Mouse (Mus musculus) telencephalon, adult 2 months (tissue): ENCODE measurements at regions not wholly inside any gene's neighbourhood (a gene's known extent, or its start where the extent isn't known, plus 50 kb on each side); places are given as distances from the start of the nearest gene placed in this dataset.
"Not testable (repeated sequence)": the region's sequence is repeated elsewhere in the genome, so short reads cannot be mapped to it uniquely, and the experiment has no call there.

ENCODE experiments used
- DNase-seq: peaks from one replicate; pipeline ENCODE4 v3.0.0-alpha.2; 2011; ENCODE audit warnings: low read depth, low spot score

GRCm38 (mm10) chr13:72184116-72184845 lies 220.8 kb upstream of the Irx1 start:
- DNase-seq = no peak

- DNase-seq = no peak
Observed at GRCm38 (mm10) chr13:72184846-72185118, 221.3 kb upstream of the Irx1 start.

GRCm38 (mm10) chr13:72195881-72196280 lies 232.4 kb upstream of the Irx1 start:
- DNase-seq = no peak

GRCm38 (mm10) chr13:72198341-72199105 lies 235.0 kb upstream of the Irx1 start:
- DNase-seq = peak; percentile 32

- no peak for DNase-seq
Observed at GRCm38 (mm10) chr13:72209518-72209917, 246.0 kb upstream of the Irx1 start.

GRCm38 (mm10) chr13:72209946-72210456 lies 246.5 kb upstream of the Irx1 start:
- no peak for DNase-seq

GRCm38 (mm10) chr13:72210474-72211309 lies 247.2 kb upstream of the Irx1 start:
- peak; percentile 2 for DNase-seq

GRCm38 (mm10) chr13:72211716-72212115 lies 248.2 kb upstream of the Irx1 start:
- DNase-seq = no peak

- peak; percentile 31 for DNase-seq
Observed at GRCm38 (mm10) chr13:72212747-72213146, 249.2 kb upstream of the Irx1 start.

- DNase-seq = no peak
Observed at GRCm38 (mm10) chr13:72219329-72219728, 255.8 kb upstream of the Irx1 start.

- no peak for DNase-seq
Observed at GRCm38 (mm10) chr13:72227102-72227501, 263.6 kb upstream of the Irx1 start.

- no peak for DNase-seq
Observed at GRCm38 (mm10) chr13:72231032-72231591, 267.6 kb upstream of the Irx1 start.

GRCm38 (mm10) chr13:72232080-72232479 lies 268.6 kb upstream of the Irx1 start:
- no peak for DNase-seq

- DNase-seq = no peak
Observed at GRCm38 (mm10) chr13:72241919-72242318, 278.4 kb upstream of the Irx1 start.

- DNase-seq = no peak
Observed at GRCm38 (mm10) chr13:72250419-72250818, 286.9 kb upstream of the Irx1 start.

- not testable (repeated sequence) for DNase-seq
Observed at GRCm38 (mm10) chr13:72253242-72253641, 289.7 kb upstream of the Irx1 start.

- peak; percentile 3 for DNase-seq
Observed at GRCm38 (mm10) chr13:72258794-72259193, 295.3 kb upstream of the Irx1 start.

GRCm38 (mm10) chr13:72264416-72264815 lies 300.9 kb upstream of the Irx1 start:
- DNase-seq = no peak

- DNase-seq = no peak
Observed at GRCm38 (mm10) chr13:72265116-72265515, 301.6 kb upstream of the Irx1 start.

- no peak for DNase-seq
Observed at GRCm38 (mm10) chr13:72265650-72266049, 302.1 kb upstream of the Irx1 start.

GRCm38 (mm10) chr13:72266174-72266768 lies 302.7 kb upstream of the Irx1 start:
- no peak for DNase-seq
